Mouse (Mus musculus): Measurements from ENCODE around the gene Olig3. TPM values are rescaled to one million over a fixed set of nuclear protein-coding genes. Genes with fewer than 3 reads are reported as not detected.

Olig3 gene
- total RNA-seq, 2 experiments from 2014 or later = not detected

Other genes with a start within 250 kb of the Olig3 start
- gene Ifngr1, start 235.4 kb downstream of the Olig3 start, total RNA-seq (2015; ENCODE audit: low replicate concordance) = 92.8 and 102 TPM in 2 replicates
- 62.2 and 70.7 TPM in 2 replicates for gene Ifngr1, start 235.4 kb downstream of the Olig3 start, total RNA-seq (2017; ENCODE audit: low replicate concordance)

All from erythroblast, adult 5-6 weeks (primary cell).